Mouse (Mus musculus): ENCODE results near the gene Ythdf2. TPM values are rescaled to one million over a fixed set of nuclear protein-coding genes. Genes with fewer than 3 reads are reported as not detected.

Gene Ythdf2
- polyA plus RNA-seq, 1 experiment, result 17.1 TPM

DNA sequence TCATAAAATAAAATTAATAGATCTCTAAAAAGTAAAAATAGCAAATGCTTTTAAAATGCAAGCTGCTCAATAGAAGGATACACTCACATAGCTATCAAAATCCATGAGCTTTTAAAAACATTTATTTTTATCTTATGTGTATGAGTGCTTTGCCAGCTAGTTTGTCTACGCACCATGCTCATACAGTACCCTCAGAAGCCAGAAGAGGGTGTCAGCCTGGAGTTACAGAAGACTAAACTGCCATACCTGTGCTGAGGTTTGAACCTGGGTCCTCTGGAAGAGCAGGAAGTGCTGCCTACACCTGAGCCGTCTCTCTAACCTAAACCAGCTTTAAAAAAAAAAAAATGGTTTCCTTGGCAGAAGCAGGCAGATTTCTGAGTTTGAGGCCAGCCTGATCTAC, 73.5 kb downstream of the Ythdf2 start:
- 83% methylated on average over 2 of the region's 2 CpGs for WGBS
- DNase-seq, result no peak
- Histone ChIP-seq H3K4me1 (ENCODE audit: control insufficient read depth, insufficient read depth, low read length) (no peaks in the 10 kb centered on the region), H3K4me3 (replicated peaks; ENCODE audit: extremely low read depth, low read depth, low read length) (no peak overlapping the region)
- no peak for TF ChIP-seq POLR2A (IDR thresholded peaks at IDR 0.05; ENCODE audit: borderline replicate concordance, extremely low read depth, low read depth, low read length)
- no peak for TF ChIP-seq CTCF (IDR thresholded peaks at IDR 0.05; ENCODE audit: insufficient read depth, low read length)

- no peaks in the 10 kb centered on the region for H3K4me1 ChIP-seq (ENCODE audit: control insufficient read depth, insufficient read depth, low read length)
- WGBS, result 63% methylated on average over 7 of the region's 7 CpGs
- TF ChIP-seq CTCF (IDR thresholded peaks at IDR 0.05; ENCODE audit: insufficient read depth, low read length), result no peak
- no peak for TF ChIP-seq POLR2A (IDR thresholded peaks at IDR 0.05; ENCODE audit: borderline replicate concordance, extremely low read depth, low read depth, low read length)
Measured at GRCm38 (mm10) chr4:132137013-132137412, 75.1 kb downstream of the Ythdf2 start.

More at GRCm38 (mm10) chr4:132137013-132137412, 75.1 kb downstream of the Ythdf2 start:
- H3K4me3 ChIP-seq (replicated peaks; ENCODE audit: extremely low read depth, low read depth, low read length), result no peak overlapping the region
- no peak for DNase-seq

Other genes with a start within 250 kb of the Ythdf2 start
- 0.07 and 0.25 TPM in 2 replicates for gene Gm10300, start 137.6 kb downstream of the Ythdf2 start, polyA plus RNA-seq (2012; rRNA removed)
- gene Epb41, start 137.0 kb downstream of the Ythdf2 start, polyA plus RNA-seq (2012; rRNA removed), result 38.3 and 45.3 TPM in 2 replicates
- gene Oprd1, start 67.8 kb downstream of the Ythdf2 start, polyA plus RNA-seq (2012; rRNA removed), result 0.11 TPM in 2 replicates
- 13.8 and 16.9 TPM in 2 replicates for gene Gmeb1, start 49.3 kb upstream of the Ythdf2 start, polyA plus RNA-seq (2012; rRNA removed)
- 5.0 and 10.3 TPM in 2 replicates for gene Taf12, start 62.1 kb upstream of the Ythdf2 start, polyA plus RNA-seq (2012; rRNA removed)
- gene Rab42, start 91.1 kb upstream of the Ythdf2 start, polyA plus RNA-seq (2012; rRNA removed), result 1.9 and 2.0 TPM in 2 replicates
- gene Trnau1ap, start 117.2 kb upstream of the Ythdf2 start, polyA plus RNA-seq (2012; rRNA removed), result 16.4 and 17.8 TPM in 2 replicates
- 3.9 and 5.3 TPM in 2 replicates for gene Rcc1, start 141.3 kb upstream of the Ythdf2 start, polyA plus RNA-seq (2012; rRNA removed)
- gene Phactr4, start 210.2 kb upstream of the Ythdf2 start, polyA plus RNA-seq (2012; rRNA removed), result 11.3 and 13.4 TPM in 2 replicates